Mouse (Mus musculus) layer of hippocampus, adult 11-12 months (tissue): ENCODE results near the gene Akt1.

Experiments
- DNase-seq: peaks from one replicate; pipeline ENCODE4 v3.0.0; 2022; ENCODE audit warnings: low spot score

The Akt1 gene

GRCm38 (mm10) chr12:112688458-112688857 lies 13.8 kb upstream of the Akt1 start:
- no peak for DNase-seq

- no peak for DNase-seq
These were observed 8.7 kb upstream of the Akt1 start for GRCm38 (mm10) chr12:112683351-112683750.

DNA sequence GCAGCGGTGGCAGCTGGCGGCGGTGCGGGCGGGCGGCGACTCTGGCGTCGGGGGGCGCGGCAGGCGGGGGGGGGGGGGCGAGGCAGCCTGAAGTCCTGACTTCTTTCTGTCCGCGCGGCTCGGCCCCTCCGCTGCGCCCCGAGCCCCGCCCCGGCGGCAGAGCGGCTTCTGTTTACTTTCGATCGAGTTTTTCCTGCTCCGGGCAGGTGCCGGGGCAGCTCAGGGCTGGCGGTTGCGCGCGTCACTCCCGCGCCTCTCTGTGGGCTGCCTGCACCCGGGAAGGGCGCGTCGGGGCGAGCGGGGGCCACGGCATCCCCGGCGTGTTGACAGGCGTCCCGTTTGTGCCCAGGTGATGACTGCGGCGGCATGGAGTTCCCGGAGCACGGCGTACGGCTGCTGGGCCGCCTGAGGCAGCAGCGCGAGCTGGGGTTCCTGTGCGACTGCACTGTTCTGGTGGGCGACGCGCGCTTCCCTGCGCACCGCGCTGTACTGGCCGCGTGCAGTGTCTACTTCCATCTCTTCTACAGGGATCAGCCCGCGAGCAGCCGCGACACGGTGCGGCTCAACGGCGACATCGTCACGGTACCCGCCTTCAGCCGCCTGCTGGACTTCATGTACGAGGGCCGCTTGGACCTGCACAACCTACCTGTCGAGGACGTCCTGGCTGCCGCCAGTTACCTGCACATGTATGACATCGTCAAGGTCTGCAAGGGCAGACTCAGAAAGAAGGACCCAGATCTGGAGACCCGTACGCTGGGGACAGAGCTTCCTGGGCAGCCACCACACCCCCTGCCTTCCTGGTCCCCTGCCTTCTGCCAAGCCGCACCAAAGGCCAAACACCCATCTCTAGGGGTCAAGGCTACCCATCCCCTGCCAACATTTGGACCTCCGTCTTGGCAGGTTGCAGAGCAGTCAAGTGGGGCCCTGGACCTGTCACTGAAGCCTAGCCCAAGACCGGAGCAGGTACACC lies 4.6 kb upstream of the Akt1 start:
- DNase-seq = no peak

DNA sequence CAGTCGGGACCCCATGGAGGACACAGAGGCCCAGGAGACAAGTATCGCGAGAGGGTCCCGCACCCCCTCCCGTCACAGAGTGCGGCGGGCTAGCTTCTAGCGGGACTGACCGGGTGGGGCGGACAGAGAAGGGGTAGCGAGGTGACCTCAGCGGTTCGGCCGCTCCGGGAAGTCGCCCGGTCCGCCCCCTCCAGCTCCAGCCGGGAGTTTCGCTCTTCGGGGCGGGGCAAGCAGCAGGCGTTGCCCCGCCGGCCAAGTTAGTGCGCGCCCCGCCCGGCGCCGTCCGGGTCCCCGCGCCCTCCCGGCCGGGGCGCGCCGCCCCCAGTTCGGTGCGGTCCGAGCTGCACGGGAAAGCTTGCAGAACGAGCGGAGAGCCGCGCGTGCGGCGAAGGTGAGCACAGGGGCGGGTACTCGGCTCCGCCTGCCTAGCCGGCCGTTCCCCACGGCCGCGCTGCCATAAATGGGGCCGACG lies 3.9 kb upstream of the Akt1 start, which contains the start of gene Zbtb42:
Gene Zbtb42, plus strand, starts transcription at position 274 of the 472 bp plus-strand sequence.
- no peak for DNase-seq

DNA sequence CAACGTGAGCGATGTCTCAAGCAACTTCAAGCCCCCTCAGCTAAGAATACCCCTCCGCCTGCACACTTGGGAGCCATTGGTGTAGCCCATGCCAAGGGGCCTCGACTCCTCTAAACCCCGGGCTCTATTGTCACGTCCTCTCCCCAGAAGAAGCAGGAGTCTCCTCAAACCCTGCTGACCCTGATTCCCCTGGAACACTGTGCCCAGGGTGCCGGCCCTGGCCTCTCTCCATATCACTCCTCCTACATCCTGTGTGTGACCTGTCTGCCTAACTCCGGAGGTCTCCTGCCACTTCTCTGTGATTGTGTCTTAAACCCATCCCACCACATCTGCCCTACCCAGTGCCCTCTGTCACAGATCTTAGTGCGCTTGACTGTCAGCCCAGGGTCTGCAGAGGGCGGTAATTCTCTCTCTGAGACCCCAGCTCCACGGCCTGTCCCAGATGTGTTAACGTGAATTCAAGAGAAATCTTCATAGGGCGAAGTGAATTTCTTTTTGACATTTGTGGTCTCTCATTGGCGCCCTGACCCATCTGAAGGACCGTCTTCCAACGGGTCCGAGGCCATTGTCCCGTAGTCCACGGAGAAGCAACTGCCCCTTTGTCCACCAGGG lies 3.4 kb upstream of the Akt1 start:
- DNase-seq = no peak

DNA sequence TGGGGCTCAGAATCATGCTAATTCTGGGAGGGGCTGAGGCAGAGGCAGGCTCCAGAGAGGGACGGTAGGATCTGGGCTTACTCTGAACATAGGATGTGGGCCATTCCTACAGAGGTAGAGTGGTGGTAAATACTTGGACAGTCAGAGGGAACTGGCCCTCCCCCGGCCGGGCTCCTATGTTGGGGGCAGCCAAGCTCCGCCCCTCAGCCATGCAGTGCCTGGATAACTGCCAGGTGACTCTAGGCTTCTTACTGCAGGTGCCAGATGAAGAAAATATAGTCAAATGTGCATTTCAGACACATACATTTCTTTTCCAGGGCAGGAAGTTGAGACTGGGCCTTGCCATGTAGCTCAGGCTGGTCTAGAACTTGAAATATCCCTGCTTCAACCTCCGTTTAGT lies 2.4 kb upstream of the Akt1 start:
- no peak for DNase-seq

GRCm38 (mm10) chr12:112675245-112676035 lies 756 bp upstream of the Akt1 start:
- DNase-seq = peak; percentile 86

DNA sequence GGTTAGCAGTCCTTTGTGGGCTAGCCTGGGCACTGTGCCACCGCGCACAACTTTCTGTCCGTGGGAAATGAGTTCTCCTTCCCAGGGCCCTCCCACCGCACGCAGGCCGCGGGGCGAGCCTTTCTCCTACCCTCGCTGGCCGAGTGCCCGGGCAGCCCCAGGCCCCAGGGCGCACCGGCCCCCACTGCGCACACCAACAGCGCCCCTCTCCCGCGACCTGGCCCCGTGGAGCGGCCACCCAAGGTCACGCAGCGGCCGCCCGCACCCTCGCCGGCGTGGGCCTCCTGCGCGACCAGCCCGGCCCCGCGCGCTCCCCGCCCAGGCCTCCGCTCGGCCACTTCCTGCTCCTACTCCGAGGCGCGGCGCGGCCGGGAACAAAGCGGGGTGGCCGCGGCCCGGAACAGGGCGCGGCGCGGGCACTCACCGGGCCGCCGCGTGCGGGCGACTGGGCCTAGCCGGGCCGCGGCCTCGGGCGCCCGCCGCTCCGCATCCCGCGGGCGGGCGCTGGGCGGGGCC lies 1.1 kb downstream of the Akt1 start:
- DNase-seq = no peak

- DNase-seq = no peak
These were observed 1.7 kb downstream of the Akt1 start for GRCm38 (mm10) chr12:112672744-112673575.

DNA sequence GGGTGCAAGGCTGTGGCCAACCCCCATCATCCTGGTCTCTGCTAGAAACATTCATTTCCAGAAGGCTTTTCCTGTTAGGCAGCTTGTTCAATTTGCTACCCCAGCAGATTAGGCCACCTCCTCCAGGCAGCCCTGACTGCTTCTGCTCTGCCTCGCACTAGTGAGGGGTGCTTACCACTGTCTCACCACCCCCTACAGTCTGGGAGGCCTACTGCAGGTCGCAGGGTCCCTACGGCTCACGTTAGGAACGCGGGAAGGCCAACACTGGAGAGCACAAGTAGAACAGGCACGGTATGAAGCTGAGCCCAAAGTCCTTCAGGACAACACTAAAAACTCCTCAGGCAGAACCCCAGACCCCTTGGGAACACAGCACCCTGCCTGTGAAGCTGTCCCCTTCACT lies 2.8 kb downstream of the Akt1 start:
- DNase-seq = no peak

GRCm38 (mm10) chr12:112670718-112671393 lies 3.8 kb downstream of the Akt1 start:
- DNase-seq = no peak

DNA sequence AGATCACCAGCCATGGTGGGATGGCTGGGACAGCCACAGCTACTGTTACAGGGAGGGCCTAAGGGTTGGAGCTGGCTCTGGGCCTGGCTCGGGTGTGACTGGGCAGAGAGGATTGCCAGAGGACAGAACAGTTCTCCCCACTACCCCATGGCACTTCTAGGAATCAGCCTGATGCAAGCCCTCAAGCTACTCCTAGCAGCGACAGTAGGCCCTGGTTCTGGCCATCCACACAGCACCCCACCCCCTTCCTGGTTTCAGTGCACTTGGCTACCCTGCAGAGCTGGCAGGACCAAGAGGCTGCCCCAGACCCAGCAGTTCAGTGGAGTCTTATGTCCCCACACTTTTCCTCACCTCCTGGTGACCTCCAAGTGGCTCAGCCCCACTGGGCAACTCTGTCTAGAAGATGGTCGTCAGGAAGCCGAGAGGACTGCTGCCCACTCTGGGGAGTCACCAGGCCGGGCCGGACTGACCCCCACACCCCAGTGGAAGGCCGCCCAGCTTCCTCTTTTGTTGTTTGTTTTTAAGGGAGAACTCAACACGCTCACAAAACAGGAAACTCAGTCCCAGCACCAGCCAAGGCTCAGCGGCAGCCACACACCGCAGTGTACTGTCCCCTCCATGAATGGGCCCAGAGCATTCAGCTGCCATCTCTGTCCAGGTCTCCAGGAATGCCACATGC lies 6.9 kb downstream of the Akt1 start:
- peak; percentile 55 for DNase-seq

DNA sequence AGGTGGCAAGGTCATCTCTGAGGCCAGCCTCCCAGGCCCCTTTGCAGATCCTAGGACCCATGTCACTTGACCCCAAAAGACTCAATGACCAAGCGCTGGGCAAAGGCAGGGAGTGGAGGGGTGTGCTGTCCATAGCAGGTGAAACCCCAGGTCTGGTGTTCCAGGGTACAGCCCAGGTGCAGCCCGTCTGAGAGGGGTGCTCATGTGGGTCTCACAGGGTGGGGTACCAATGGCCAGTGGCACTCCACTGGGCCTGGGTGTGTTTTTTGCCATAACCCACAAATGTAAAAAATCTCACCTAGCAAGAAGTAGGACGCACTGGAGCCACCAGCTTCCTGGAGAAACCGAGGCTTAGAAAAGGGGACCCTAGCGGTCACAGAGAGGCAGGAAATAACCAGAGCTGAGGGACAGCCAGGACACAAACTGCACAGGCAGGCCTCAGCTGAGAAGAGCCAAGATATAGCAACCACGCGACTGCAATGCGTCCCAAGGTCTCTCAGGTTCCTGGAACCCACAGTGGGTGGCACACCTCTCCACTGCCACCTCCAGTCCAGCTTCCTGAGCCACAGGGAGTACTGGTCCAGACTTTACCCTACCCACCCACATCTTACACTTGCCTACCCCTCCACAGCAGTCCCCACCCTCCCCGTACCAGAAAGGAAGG lies 8.7 kb downstream of the Akt1 start:
- no peak for DNase-seq

- peak; percentile 82 for DNase-seq
These were observed 9.2 kb downstream of the Akt1 start for GRCm38 (mm10) chr12:112665445-112665844.

GRCm38 (mm10) chr12:112664656-112665055 lies 10.0 kb downstream of the Akt1 start:
- DNase-seq = no peak

- no peak for DNase-seq
These were observed 10.6 kb downstream of the Akt1 start for GRCm38 (mm10) chr12:112664124-112664523.

- DNase-seq = no peak
These were observed 11.0 kb downstream of the Akt1 start for GRCm38 (mm10) chr12:112663716-112664115.

DNA sequence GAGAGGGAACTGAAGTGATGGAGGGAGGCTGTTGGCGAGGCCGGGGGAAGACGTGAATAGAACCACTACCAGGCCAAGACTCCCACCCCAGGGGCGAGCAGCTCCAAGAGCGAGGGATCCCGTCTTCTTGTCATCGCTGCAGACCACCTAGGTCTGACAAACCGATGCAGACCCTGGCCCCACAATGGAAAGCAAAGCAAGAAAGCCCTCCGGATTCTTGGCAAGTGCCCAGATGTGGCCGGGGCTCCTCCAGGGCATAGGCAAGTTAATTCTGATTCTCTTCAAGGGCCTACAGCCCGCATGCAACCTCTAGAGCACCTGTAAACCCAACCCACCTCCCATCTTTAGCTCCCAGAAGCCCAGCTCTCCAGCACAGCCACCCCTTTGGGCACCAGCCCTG lies 11.4 kb downstream of the Akt1 start:
- no peak for DNase-seq

DNA sequence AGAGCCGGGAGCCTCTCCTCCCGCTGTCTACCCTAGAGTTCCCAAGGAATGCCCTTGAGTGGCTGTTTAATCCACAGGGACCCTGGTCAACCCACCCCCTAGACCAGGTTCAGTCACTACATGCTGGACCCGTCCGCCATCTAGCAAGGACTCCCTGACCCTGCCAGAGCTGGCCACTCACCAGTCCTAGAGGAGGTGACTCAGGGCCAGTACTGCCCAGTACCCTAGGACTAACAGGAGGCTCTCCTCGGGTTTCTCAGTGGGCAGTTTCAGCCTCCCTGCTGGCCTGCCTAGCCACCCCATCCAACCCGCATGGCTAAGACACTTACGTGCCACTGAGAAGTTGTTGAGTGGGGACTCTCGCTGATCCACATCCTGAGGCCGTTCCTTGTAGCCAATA lies 12.8 kb downstream of the Akt1 start:
- no peak for DNase-seq

DNA sequence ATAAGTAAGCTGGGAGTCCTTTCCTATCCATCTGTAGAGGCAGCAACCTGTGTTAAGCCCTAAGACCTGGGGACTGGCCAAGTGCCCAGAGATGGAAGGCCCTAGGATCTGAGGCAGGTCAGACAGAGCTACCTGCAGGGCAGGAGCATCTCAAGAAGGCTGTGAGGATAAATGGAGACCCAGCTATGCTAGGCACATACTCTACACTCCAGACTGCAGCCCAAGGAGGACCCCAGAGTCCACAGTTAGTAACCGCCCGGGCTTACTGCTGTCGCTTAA lies 13.4 kb downstream of the Akt1 start:
- DNase-seq = no peak
